Mouse (Mus musculus) testis, adult 2 months (tissue): ENCODE results near the gene Slc22a12.

Source experiments
- CTCF ChIP-seq: fragments of 200-500 bp; IDR thresholded peaks from 2 replicates; pipeline ENCODE4 v1.5.1; 2012; ENCODE audit warnings: low read depth, mild to moderate bottlenecking, inconsistent platforms, low read length, moderate library complexity; ENCODE audit not compliant: control insufficient read depth, insufficient read depth, insufficient replicate concordance
- POLR2A ChIP-seq: fragments of 200-500 bp; IDR thresholded peaks from 2 replicates; pipeline ENCODE4 v1.6.1; 2012; ENCODE audit warnings: low read depth, mild to moderate bottlenecking, inconsistent platforms, low read length, moderate library complexity; ENCODE audit not compliant: control insufficient read depth

- TF ChIP-seq CTCF: no peak
- TF ChIP-seq POLR2A: no peak
Observed at GRCm38 (mm10) chr19:6507393-6507792, 35.4 kb downstream of the Slc22a12 start.
